19 mouse cellular contexts compared by ENCODE assay signal in the genomic region with DNA sequence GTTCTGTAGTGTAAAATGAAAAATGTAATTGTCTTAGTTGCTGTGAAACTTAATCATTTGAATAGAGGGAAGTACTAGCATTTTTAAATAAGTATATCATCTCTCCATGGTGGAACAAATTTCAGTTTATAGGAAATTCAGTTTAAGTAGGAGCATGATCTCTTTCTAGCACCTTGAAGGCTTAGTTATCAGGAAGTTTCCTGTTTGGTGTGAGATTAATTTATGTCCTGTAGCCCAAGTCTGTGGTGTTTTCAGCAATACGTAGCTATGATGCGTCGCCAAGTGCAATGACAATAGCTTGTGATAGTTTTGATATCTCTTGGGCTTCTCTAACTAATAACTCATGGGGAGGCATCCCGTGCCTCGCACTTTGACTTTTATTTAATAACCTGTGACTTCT.
"Had no signal": no experiment of that assay in that cellular context is flagged by ENCODE, and none has a peak within 500 bp of the region (broad histone marks: within the 10 kb centered on the region; RNA-seq: fewer than 3 reads in every experiment).

No protein-coding gene starts in this region.

- H3K27ac ChIP-seq: liver, embryonic 14.5 days; midbrain, embryonic 10.5 days; midbrain, embryonic 13.5 days; midbrain, embryonic 15.5 days; neural tube, embryonic 13.5 days; neural tube, embryonic 15.5 days; stomach, embryonic 15.5 days; stomach, postnatal 0 days had no signal

- H3K27me3 ChIP-seq: megakaryocyte, embryonic 14.5 days; midbrain, embryonic 13.5 days; midbrain, embryonic 15.5 days; neural tube, embryonic 13.5 days; neural tube, embryonic 15.5 days; stomach, embryonic 15.5 days had no signal

- ATAC-seq: midbrain, embryonic 13.5 days; midbrain, embryonic 15.5 days had no signal

- H3K9ac ChIP-seq: liver, embryonic 14.5 days; lung, embryonic 14.5 days; midbrain, embryonic 13.5 days; midbrain, embryonic 15.5 days; neural tube, embryonic 13.5 days; neural tube, embryonic 15.5 days; stomach, embryonic 15.5 days had no signal

- H3K4me3 ChIP-seq: megakaryocyte, embryonic 14.5 days; midbrain, embryonic 10.5 days; midbrain, embryonic 13.5 days; midbrain, embryonic 15.5 days; myocyte; neural tube, embryonic 13.5 days; neural tube, embryonic 15.5 days; stomach, embryonic 15.5 days had no signal

- H3K36me3 ChIP-seq: midbrain, embryonic 15.5 days; stomach, embryonic 15.5 days had no signal

- DNase-seq: lung, adult 18-20 months; lung, embryonic 14.5 days; lung, postnatal 10 days; lung, postnatal 4 days; retina, postnatal 1 day; right cerebral cortex, adult 18-20 months; thymus, adult 2 months; thymus, postnatal 25 days; thymus, postnatal 4 days had no signal

- H3K9me3 ChIP-seq: megakaryocyte, embryonic 14.5 days; midbrain, embryonic 10.5 days; midbrain, embryonic 13.5 days; midbrain, embryonic 15.5 days; neural tube, embryonic 13.5 days; neural tube, embryonic 15.5 days; stomach, embryonic 15.5 days had no signal

- H3K4me1 ChIP-seq: megakaryocyte, embryonic 14.5 days; midbrain, embryonic 10.5 days; midbrain, embryonic 13.5 days; midbrain, embryonic 15.5 days; neural tube, embryonic 13.5 days; neural tube, embryonic 15.5 days; stomach, embryonic 15.5 days had no signal
